Mouse (Mus musculus) regulatory T cell (primary cell): ENCODE measurements at regions not wholly inside any gene's neighbourhood (a gene's known extent, or its start where the extent isn't known, plus 50 kb on each side); places are given as distances from the start of the nearest gene placed in this dataset.

Experiments
- in situ Hi-C: fragments of 300-600 bp; cut with MboI, MseI; formaldehyde crosslinking; loops from one replicate; pipeline ENCODE4 v1.15.1; 2025; ENCODE audit warnings: high pct_unique_total_duplicates

DNA sequence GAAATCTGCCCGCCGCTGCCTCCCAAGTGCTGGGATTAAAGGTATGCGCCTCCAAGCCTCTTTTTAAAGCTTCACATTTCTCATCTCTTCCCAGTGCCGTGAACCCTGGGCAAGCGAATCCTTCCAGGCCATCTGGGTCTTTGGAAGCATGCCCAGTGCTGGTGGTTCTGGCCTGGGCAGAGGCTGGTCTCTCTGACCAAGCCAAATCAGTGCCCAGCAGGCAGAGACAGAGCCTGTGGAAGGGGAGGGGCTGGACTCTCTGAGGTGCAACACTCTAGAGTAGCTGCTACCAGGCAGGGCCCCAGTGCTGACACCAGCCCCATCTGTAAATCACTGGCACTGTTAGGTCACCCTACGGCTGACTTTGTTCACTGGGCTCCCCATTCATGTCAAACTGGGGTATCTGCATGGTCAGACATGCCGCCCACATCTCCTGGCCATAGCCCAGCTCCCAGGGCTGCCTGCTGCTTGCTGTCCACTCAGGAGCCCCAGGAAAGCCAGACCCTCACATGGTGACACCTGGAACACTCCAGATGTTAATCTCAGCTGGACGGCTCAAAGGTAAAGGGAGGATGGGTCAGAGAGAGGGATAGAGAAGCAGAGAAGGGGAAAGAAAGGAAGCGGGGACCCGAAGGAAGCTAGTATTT lies 64.3 kb upstream of the Kazn start:
- in situ Hi-C loops: no loop called here

DNA sequence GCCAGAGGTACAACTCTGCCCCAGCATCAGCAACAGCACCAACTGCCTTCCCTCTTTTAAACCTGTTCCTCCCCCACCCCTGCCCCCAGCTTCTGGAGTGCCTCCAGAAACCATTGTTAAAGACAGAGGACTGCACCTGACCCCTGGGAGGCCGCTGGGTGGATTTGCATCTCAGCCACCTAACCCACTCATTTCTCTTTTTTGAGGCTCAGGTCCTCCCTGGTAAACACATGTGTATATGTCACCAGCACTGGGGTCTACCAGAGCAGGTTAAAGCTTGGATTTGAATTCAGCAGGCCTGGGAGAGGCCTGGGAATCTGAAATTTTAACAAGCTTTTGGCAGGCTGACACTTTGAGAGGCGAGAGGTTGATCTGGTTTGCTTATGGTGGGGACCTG lies 63.5 kb upstream of the Kazn start:
- in situ Hi-C loops: no loop called here

DNA sequence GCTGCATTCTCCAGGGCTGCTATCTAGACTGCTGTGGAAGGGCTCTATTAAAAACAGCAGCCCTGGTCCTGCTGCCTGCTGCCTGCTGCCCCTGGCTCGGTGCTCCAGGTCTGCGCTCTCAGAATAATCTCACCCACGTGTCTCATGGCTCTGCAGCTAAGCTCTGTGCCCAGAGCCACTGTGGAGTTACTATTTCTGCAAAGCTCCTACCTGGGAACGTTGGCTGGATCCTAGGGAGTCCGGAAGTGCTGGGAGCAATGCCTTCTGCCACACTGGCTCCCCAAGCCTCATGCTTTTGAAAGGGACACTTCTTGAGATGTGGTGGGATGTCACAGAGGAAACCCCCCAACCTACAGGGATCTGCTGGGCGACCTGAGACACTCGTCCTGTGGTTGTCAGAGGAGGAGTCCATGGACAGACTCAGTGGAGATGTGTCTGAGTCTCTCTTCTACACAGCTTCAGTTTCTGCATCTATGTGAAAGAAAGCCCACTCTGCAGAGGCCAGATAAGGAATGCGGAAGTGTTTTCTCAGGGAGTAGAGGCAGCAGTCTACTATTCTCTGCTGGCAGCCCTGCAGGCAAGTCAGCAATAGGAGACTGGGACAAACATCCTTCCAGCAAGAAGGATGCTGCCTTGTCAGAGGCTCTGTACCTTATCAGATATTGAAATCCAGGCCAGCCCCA lies 63.0 kb upstream of the Kazn start:
- in situ Hi-C loops: no loop called here

DNA sequence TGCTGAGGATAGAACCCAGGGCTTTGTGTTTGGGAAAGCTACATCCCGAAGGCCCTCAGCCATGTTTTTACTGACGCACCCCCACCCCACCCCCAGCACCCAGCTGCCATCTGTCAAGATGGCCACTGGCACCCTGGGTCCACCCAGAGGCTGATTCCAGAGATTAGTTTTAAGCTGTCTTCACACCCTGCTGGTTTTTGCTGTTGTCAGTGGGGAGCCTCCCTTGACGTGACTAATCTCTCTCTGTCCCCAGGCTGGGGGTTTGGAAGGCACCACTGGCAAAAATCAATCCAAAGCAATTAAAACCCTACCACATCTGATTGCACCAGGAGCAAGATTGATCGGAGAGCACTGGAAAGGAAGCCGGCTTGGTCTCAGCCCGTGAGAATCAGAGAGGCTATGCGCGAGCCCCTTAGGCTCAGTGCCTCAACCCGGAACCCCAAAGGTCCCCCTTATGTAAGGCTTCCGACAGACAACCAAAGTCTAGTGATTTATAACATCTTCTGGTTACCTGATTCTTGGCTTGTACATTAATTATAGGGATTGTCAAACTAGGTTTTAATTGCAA lies 59.7 kb upstream of the Kazn start:
- in situ Hi-C loops: no loop called here

DNA sequence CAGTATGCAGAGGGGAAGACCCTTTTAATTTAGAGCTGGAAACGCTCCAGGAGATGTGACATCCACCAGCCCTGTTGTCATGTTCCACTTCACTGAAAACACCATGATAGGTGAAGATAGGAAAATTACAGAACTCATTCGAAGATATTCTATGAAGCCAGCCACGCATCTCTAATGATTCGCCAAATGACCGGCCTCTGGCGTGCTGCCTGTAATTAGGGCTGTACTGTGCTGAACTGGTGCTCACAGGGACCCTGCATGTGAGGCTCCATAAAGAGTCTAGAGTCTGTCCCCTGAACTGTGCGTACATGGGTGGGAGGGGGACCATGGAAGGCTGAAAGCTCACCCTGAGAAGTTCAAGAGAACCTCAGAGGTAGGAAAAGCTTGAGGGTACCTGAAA lies 53.6 kb upstream of the Kazn start:
- in situ Hi-C loops: no loop called here

DNA sequence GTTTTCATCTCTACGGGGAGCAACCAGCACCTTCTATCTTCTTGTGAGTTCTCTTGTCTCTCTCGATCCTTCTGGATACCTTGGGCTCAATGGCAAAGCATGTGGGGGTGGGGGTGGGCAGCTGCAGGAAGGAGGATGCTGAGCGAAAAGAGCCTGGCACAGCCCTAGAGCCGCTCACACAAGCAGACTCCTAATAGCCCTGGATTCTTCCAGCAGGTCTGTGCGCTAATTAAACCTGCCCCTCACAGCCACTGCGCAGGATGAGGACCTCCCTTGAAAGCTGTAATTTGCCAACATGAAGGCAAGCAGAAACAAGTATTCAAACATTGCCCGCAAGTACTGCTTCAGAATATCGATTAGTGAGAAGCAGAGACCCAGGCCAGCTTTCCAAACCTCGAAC lies 53.1 kb upstream of the Kazn start:
- in situ Hi-C loops: no loop called here

DNA sequence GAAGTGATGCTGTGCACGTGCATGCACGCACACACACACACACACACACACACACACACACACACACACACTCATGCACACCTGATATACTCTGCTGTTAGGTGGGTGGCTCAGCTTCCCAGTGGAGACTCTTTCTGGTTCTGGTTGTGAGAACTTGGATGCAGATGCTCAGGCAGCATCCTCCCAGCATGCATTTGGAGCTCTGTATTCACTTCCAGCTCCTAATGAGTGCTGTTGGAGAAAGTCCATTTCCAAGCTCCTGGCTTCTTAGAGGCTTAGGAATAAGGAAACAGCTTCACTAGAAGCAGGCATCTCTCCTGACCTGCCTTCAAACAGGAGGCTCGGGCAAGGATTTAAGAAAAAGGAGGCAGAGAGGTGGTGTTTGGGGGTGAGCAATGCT lies 52.2 kb upstream of the Kazn start:
- in situ Hi-C loops: no loop called here
